Mouse (Mus musculus) ES-Bruce4 (cell line): ENCODE measurements at regions not wholly inside any gene's neighbourhood (a gene's known extent, or its start where the extent isn't known, plus 50 kb on each side); places are given as distances from the start of the nearest gene placed in this dataset.

Experiments used
- CTCF ChIP-seq: IDR thresholded peaks from one replicate; pipeline ENCODE4 v1.8.1; 2011; ENCODE audit warnings: low read depth, low read length
- POLR2A ChIP-seq: IDR thresholded peaks from one replicate; pipeline ENCODE4 v1.8.1; 2011; ENCODE audit warnings: low read length; ENCODE audit not compliant: insufficient read depth

GRCm38 (mm10) chr15:88508971-88509370 is 91.1 kb upstream of the Zdhhc25 start:
- no peak for TF ChIP-seq POLR2A
- TF ChIP-seq CTCF = no peak
